Mouse (Mus musculus) E14TG2a.4 (cell line): Measurements from ENCODE around the gene Mdm2.

ENCODE experiments used
- H3K27me3 ChIP-seq: 2 replicates; pipeline ENCODE4 v1.6.1; 2014; ENCODE audit warnings: low read length, control low read depth; ENCODE audit not compliant: insufficient read depth
- H3K36me3 ChIP-seq: 2 replicates; pipeline ENCODE4 v1.6.1; 2014; ENCODE audit warnings: low read length, control low read depth; ENCODE audit not compliant: insufficient read depth
- H3K4me1 ChIP-seq: replicated peaks from 2 replicates; pipeline ENCODE4 v1.6.1; 2014; ENCODE audit warnings: low read depth, low read length, control low read depth
- H3K4me3 ChIP-seq: replicated peaks from 2 replicates; pipeline ENCODE4 v1.5.1; 2014; ENCODE audit warnings: mild to moderate bottlenecking, low read length
- H3K9me3 ChIP-seq: 2 replicates; pipeline ENCODE4 v1.6.1; 2014; ENCODE audit warnings: low read length, control low read depth
- CTCF ChIP-seq: conservative IDR thresholded peaks from 2 replicates; pipeline ENCODE4 v1.5.1; 2014; ENCODE audit warnings: low read length
- NANOG ChIP-seq: IDR thresholded peaks from 2 replicates; pipeline ENCODE4 v1.6.1; 2014; ENCODE audit warnings: borderline replicate concordance, low read length, mixed read lengths
- POU5F1 ChIP-seq: IDR thresholded peaks from 2 replicates; pipeline ENCODE4 v1.6.1; 2014; ENCODE audit warnings: low read length, borderline replicate concordance

Gene Mdm2

DNA sequence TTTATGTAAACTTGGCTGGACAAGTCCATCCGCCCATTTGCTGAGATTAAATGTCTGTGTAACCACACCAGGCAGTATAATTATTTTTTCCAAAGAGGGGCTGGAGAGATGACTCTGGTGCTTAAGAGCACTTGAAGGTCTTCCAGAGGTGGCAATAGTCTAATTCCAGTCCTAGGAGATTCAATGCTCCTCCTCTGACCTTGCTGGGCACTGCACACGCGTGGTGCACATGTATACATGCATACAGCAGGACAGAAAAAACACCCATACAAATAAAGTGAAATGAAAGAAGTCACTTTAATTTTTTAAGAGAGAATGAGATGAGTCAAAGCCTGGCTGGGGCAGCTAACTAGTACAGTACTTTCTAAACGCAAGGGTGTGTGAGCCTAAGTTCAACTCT is 10.6 kb downstream of the Mdm2 start:
- Histone ChIP-seq H3K27me3 (no peaks in the 10 kb centered on the region), H3K4me3 (no peak overlapping the region), H3K4me1 (peaks cover 51% of the 10 kb centered on the region), H3K9me3 (no peaks in the 10 kb centered on the region), H3K36me3 (peaks cover 100% of the 10 kb centered on the region)
- no peak for TF ChIP-seq POU5F1
- no peak for TF ChIP-seq NANOG
- TF ChIP-seq CTCF = no peak

DNA sequence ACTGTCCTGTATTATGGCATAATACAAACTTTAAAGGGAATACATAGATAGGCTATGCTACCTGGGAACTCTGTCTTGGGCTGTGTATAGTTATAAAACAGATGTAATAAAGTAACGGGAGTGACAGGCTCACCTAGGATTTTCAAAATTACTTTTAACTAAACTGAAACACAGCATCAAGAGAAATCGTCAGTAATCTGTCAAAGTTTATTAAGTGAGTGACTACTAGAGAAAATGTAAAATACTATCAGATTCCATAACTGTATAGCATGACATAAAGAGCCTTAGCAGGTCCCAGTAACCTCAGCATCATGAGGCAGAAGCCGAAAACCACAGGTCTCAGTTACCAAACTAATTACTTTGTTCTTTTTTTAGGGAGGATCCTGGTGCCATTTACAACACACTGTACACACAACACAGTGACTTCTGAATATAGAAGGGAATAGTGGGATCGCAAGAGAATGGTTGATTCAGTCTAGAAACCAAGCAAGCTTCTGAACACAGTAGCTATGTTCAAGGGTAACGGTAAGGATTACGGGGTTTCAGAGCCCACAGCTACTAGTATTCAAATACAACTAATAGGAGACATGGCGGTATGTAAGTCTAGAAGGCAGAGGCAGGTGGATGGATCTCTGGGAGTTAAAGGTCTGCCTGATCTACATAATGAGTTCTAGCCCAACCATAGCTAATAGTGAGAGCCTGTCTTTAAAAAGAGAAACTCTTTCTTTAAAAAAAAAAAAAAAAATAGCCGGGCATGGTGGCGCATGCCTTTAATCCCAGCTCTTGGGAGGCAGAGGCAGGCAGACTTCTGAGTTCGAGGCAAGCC is 12.0 kb downstream of the Mdm2 start:
- TF ChIP-seq NANOG (no peak), POU5F1 (no peak), CTCF (no peak)
- no peaks in the 10 kb centered on the region for H3K27me3 ChIP-seq
- H3K9me3 ChIP-seq = no peaks in the 10 kb centered on the region
- peaks cover 45% of the 10 kb centered on the region for H3K4me1 ChIP-seq
- no peak overlapping the region for H3K4me3 ChIP-seq
- H3K36me3 ChIP-seq = peaks cover 98% of the 10 kb centered on the region

DNA sequence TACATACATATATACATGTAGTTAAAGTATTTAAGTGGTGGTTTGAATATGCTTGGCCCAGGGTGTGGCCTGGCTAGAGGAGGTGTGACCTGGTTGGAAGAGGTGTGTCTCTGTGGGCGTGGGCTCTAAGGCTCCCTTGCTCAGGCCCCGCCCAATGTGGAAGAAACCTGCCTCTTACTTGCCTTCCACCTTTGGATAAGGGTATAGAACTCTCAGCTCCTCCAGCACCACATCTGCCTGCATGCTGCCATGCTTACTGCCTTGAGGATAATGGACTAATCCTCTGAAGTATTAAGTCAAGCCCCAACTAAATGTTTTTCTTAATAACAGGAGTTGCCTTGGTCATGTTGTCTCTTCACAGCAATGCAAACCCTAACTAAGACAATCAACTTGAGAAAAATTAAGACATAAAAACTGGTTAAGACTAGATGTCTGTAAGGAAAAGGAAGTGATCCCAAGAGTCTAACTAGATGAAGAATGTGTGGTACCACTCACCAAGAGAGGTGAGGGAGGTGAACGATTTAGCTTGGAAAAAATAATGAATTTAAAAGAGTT is 12.9 kb downstream of the Mdm2 start:
- no peaks in the 10 kb centered on the region for H3K27me3 ChIP-seq
- peaks cover 43% of the 10 kb centered on the region for H3K4me1 ChIP-seq
- TF ChIP-seq CTCF = no peak
- TF ChIP-seq POU5F1 = no peak
- no peak for TF ChIP-seq NANOG
- peaks cover 97% of the 10 kb centered on the region for H3K36me3 ChIP-seq
- no peaks in the 10 kb centered on the region for H3K9me3 ChIP-seq
- H3K4me3 ChIP-seq = no peak overlapping the region

DNA sequence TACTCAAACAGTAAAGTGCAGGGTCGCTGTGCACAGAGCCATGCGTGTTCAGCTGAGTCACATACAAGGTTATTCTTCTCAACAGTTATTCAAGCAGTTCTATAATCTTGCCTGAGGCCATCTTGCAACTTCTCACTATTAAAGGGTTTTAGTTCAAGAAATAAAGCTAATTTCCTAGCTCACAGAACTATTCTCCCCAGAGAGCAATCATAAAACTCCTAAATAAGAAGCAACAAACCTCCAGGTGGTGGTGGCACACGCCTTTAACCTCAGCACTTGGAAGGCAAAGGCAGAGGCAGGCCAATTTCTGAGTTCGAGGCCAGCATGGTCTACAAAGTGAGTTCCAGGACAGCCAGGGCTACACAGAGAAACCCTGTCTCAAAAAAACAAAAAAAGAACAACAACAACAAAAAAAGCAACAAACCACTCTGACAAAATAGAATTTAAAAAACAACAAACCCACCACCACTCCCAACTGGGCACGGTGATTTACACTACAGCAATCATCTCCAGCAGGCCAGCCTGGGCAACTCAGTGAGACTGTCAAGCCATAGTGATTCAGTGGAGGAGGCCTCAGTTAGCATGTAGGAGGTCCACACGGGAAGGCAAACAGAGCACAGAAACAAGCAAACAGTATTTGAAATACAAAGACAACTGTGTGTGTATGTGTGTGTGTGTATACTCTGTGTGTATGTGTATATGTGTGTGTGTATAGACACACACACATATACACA is 13.6 kb downstream of the Mdm2 start:
- H3K4me1 ChIP-seq = peaks cover 46% of the 10 kb centered on the region
- H3K9me3 ChIP-seq = no peaks in the 10 kb centered on the region
- H3K4me3 ChIP-seq = no peak overlapping the region
- TF ChIP-seq CTCF (no peak), NANOG (no peak), POU5F1 (no peak)
- peaks cover 97% of the 10 kb centered on the region for H3K36me3 ChIP-seq
- no peaks in the 10 kb centered on the region for H3K27me3 ChIP-seq

DNA sequence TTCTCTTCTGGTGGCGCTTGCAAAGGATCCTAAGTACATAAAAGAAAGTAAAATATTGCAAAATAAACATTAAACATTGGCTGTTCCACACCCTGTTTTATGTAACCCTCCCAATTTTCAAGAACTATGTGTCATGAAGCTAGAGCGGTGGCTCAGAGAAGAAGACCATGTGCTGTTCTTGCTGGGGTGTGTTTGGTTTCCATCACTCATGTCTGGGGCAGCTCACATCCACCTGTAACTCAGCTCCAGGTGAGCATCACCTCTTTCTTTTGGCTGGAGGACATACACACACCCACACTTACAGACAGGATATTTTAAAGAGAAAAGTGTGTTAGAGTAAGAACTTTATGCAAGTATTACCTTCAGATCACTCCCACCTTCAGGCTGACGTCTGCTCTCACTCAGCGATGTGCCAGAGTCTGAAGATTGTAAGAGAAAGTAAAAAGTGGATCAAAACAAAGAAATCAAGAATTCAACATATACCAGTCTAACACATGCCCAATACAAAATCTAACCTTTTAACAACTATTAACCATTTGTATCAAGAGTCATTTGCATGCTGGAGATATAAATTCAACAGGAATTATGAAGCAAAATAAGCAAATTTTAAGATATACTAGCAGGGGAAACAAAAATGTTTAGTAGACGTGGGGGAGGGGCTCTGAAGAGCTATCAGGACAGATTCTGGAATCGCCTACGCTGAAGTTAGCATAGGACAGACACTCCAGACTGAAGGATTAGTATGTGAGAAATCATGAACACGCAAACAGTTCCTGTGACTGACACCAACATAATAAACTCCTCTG is 14.3 kb downstream of the Mdm2 start:
- Histone ChIP-seq H3K4me1 (peaks cover 46% of the 10 kb centered on the region), H3K4me3 (no peak overlapping the region), H3K27me3 (no peaks in the 10 kb centered on the region), H3K36me3 (peaks cover 97% of the 10 kb centered on the region), H3K9me3 (no peaks in the 10 kb centered on the region)
- TF ChIP-seq CTCF (no peak), POU5F1 (no peak), NANOG (no peak)

DNA sequence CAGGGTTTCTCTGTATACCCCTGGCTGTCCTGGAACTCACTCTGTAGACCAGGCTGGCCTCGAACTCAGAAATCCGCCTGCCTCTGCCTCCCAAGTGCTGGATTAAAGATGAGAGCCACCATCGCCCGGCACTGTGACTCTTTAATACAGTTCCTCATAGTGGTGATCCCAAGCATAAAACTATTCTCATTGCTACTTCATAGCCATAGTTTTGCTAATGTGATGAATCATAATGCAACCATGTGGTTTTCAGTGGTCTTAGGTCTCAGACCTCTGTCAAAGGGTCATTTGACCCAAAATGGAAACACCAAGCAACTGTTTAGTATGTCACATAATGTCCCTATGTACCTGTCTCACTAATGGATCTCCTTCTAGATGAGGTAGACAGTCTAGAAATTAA is 15.0 kb downstream of the Mdm2 start:
- no peaks in the 10 kb centered on the region for H3K9me3 ChIP-seq
- TF ChIP-seq POU5F1 = no peak
- peaks cover 46% of the 10 kb centered on the region for H3K4me1 ChIP-seq
- no peaks in the 10 kb centered on the region for H3K27me3 ChIP-seq
- no peak overlapping the region for H3K4me3 ChIP-seq
- H3K36me3 ChIP-seq = peaks cover 97% of the 10 kb centered on the region

DNA sequence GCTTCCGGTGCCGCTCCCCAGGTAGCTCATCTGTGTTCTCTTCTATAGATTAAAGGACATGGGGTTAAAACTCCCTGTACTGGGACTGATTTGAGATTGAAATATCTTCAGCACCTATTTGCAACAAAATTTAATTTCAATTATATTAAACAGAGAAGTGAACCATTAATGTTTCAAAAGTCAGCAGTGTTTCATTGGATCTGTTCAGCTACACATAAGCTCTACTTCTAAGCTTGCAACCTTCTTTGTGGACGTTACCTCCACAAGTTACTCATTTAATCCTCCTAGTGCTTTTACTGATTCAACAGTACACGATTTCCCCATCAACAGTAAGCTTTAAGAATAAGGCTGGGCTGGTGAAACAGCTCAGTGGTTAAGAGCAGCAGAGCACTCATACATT is 15.5 kb downstream of the Mdm2 start:
- Histone ChIP-seq H3K4me1 (peaks cover 46% of the 10 kb centered on the region), H3K4me3 (no peak overlapping the region), H3K27me3 (no peaks in the 10 kb centered on the region), H3K9me3 (no peaks in the 10 kb centered on the region), H3K36me3 (peaks cover 97% of the 10 kb centered on the region)
- TF ChIP-seq POU5F1 = no peak
